Mouse (Mus musculus) B cell, adult 2 months (primary cell): ENCODE results near the gene Tmem210.

Source experiments
- DNase-seq, 2 experiments: peaks; one replicate each; pipeline ENCODE4 v3.0.0; 2022

The Tmem210 gene

GRCm38 (mm10) chr2:25297093-25297492 lies 9.1 kb downstream of the Tmem210 start:
- DNase-seq = no peak

- DNase-seq = no peak
Measured at GRCm38 (mm10) chr2:25298046-25298445, 10.1 kb downstream of the Tmem210 start.

GRCm38 (mm10) chr2:25303452-25303851 lies 15.5 kb downstream of the Tmem210 start:
- DNase-seq = no peak

- DNase-seq = no peak
Measured at GRCm38 (mm10) chr2:25303931-25304656, 16.1 kb downstream of the Tmem210 start.

DNA sequence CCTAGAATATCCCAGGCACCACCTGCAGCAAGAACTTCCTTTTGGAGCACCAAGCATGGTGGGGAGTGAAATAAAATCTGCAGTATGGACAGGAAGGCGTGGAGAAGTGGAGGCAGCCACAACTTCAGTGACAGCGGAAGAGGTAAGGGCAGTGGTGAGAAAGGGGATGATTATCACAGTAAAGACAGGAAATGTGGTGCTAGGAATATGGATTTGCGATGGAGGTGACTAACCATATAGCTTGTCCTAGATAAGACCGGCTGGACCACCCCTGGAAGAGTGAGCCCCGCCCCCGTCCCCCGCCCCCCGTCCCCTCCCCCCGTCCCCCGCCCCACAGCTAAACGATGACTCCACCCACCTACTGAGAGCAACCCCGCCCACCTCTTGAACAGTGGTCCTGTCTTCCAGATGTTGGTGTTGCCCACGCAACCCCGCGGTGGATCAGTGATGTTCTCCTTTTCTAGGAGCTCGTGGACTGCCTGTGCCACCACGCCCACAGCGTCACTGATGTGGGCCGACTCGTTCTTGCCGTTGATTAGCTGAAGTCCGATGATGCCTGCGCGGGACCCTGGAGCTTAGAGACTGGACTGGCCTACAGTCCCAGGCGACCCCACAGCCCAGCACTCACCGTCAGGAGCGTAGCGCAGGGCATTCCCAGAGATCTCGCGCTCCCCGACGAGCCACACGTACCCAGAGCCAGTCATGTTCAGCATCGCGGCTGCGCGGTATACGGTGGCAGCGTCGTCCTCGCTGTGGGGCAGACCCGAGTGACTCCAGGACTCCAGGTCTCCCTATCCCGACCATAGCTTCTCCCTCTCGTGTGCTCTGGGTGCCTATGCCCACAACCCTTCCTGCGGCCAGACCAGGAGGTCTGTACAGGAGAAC lies 17.0 kb downstream of the Tmem210 start:
- peak; percentile 60 to 65 for DNase-seq

GRCm38 (mm10) chr2:25305587-25306359 lies 17.8 kb downstream of the Tmem210 start:
- DNase-seq = no peak

GRCm38 (mm10) chr2:25310180-25310579 lies 22.2 kb downstream of the Tmem210 start:
- DNase-seq = no peak

- DNase-seq = no peak
Measured at GRCm38 (mm10) chr2:25310969-25311368, 23.0 kb downstream of the Tmem210 start.

DNA sequence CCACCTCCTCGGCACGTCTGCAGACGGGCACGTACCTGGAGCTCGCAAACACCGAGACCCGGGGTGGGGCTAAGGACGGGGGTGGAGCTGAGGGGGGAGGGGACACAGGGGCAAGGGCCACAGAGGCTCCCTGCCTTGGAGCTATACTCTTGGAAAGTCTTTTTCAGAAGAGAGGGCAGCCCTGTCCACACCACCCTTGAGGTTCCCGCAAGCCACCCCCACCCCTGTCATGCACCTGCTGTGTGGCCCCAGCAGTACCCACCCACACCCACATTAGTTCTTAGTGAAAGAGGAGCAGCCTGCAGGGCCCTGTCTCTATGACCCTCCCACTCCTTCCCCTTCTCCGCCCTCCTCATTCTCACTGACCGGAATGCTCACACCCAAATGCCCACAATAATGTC lies 23.5 kb downstream of the Tmem210 start:
- no peak for DNase-seq

DNA sequence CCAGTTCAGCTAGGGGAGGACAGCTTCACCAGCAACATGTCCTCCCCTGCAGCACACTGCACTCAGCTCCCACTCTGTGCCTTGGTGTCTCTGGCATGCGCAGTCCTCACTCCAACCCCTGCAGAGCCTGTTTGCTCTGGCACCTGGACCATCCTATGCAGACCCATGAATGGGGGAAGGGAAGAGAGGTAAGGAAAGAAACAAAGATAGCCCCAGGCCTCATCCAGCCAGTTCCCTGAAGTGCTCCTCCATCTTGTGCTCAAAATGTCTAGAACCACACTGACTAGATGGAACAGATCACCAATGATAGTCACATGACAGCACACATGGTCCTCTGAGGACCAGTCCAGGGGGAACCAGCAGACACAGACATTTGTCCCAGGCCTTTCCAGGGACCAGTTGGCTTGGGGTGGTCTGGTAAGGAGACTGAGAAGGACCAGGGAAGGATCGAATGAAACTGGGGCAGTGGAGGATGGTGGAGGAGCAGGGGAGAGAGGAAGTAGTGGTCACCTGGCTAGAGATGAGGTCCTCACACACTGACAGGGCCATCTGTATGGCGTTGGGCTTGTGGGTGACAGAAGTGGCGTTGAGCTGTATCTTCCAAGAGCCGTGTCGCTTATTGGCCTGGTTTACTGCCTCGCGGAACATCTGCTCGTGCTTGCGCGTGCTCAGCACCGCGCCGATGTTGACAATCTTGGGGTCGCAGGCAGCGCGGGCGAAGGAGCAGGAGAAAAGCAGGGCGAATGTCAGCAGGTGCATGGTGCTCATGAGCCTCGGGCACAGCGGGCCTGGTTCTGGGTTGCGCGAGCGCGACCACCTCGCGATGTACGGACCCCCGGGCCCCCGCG lies 30.4 kb downstream of the Tmem210 start:
- no peak for DNase-seq

DNA sequence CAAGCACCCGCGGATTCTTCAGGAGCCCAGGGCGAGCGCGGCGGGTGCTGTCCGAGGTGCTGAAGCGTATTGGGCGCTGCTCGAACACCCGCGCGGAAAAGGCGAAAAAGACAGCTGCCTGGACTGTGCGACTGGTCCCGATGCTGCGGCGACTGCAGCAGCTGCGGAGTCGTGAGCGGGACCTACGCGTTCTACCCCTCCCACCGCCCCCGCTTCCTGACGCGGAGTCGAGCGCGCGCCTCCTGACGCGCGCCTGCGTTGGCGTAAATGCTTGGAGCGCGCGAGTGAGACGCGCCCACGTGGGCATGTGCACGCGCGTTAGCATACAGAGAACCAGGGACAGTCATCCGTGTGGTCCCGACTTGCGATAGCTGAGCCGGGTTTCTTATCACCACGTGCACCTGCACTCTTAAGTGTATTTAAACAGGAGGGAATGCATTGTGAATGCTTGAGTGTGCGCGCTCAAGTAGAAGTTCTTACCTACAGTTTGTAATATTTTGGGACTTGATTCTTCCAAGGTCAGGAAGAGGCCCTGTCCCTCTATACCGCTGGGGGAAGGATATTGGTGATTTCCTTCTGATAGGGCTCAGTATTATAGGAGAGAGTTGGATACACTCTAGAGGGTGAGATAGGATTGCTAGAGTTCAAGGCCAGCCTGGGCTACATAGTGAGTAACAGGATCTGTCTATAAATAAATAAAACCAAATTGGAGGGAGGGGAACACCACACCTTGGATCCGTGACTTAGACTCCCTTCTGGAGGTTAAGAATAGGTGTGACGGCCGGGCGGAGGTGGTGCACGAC lies 31.2 kb downstream of the Tmem210 start, which contains the start of gene Grin1:
Gene Grin1, minus strand, starts transcription at position 217 of the 803 bp plus-strand sequence.
- DNase-seq = peak; percentile 64 to 73

DNA sequence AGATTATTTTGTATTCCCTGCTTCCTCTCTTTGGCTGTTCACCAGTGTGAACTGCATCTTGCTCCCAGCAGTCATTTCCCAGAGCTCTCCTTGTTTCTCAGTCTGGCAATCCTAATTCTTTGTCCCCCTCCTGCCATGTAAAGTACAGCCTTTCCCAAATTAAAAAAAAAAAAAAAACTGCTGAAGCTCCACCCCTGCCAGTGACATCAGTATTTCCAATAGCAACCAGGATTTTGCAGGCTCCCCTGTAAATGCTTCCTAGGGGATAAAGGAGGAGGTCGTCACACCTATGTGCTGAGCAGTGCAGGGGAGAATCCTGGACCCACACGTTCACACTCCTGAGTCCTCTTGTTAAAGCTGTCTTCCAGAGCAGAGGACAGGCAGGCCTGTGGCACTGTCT lies 32.1 kb downstream of the Tmem210 start:
- DNase-seq = no peak

DNA sequence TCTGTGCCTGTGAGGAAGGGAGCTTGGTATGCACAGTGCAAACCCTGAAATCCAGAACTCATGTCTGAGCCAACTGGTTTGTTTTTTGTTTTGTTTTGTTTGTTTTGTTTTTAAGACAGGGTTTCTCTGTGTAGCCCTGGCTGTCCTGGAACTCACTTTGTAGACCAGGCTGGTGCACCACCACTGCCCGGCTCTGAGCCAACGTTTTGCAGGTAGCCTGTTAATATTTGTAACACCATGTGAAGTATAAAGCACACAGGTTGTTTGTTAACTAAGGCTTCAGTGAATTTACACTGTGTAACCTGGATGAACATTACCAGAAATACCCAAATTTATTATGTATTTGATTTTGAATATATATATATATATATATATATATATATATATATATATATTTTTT lies 38.1 kb downstream of the Tmem210 start:
- no peak for DNase-seq

GRCm38 (mm10) chr2:25328440-25328839 lies 40.5 kb downstream of the Tmem210 start:
- peak; percentile 30 to 32 for DNase-seq

DNA sequence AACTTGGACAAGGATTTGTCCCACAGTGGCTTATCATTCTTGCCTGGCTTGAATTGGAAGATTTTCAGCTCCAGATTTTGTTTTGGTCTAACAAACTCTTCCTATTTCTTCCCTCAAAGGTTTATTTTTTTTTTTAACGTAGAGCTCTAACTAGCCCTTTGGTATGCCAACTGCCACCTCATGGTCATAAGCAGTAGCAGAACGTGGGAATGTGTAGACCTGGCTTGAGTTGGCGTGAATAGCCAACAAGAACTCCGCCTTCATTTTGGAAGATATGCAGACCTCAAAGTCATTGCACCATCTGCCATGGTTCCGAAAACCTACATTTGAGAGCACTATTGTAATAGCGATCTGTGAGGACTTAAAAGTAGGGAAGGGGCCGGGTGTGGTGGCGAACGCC lies 43.5 kb downstream of the Tmem210 start:
- DNase-seq = no peak

- peak; percentile 99 for DNase-seq
Measured at GRCm38 (mm10) chr2:25332286-25333160, 44.6 kb downstream of the Tmem210 start, which contains the start of gene Man1b1. TSS of gene Man1b1 (plus strand) at chr2:25332338.

GRCm38 (mm10) chr2:25333569-25333968 lies 45.6 kb downstream of the Tmem210 start:
- DNase-seq = no peak

DNA sequence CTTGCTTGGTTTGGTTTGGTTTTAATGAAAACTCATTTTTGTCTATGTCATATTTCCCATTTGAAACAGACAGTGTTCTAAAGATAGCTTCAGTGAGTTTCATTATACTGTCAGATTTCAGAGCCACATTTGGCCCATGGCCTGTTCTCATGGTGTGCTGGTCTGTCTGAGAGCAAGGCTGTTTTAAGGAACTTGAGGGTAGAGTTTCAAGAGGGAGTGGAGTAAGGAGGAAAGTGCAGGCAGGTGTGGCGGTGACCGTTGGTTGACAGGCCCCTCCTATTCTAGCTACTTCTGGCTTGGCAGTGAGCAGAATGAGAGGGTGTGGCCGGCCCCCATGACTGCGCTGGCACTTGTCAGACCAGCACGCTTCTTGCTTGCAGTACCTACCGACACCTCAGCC lies 50.4 kb downstream of the Tmem210 start:
- DNase-seq = no peak
